Comparison of ENCODE assay signal across 9 mouse cellular contexts in the genomic region with DNA sequence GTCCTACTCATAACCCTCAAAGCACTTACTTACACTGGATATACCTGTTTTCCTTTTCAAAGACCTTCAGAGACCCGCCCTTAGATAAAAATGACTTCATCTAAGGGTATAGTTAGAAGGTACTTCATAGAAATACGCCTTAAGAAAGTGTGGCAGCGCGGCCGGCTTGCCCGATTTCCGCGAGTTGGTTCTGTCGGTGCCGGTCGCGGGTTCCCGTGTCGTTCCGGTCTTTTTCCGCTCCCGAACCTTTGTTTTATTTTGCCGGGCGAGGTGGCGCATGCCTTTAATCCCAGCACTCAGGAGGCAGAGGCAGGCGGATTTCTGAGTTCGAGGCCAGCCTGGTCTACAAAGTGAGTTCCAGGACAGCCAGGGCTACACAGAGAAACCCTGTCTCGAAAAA. TPM values are rescaled to one million over a fixed set of nuclear protein-coding genes. Genes with fewer than 3 reads are reported as not detected.
DNase-seq lines count a peak whose midpoint lies in the region; ATAC-seq and TF ChIP-seq lines count a peak whose summit lies in the region.
"Not testable (repeated sequence)": the region's sequence is repeated elsewhere in the genome, so short reads cannot be mapped to it uniquely, and the experiment has no call there.
"Had no signal": no experiment of that assay in that cellular context is flagged by ENCODE, and none has a peak within 500 bp of the region (broad histone marks: within the 10 kb centered on the region; RNA-seq: fewer than 3 reads in every experiment).

No protein-coding gene starts in this region.

- 0 out of 2 replicates have a peak, but pooled peaks have one; percentile 38 for ATAC-seq in G1E (ENCODE audit: extremely low read depth, insufficient number of reproducible peaks, low FRiP score, poor library complexity, severe bottlenecking)
- ATAC-seq in lung, embryonic 16.5 days (ENCODE audit: low read depth): not testable (repeated sequence)
- 0 out of 2 replicates have a peak, but pooled peaks have one; percentile 6 for ATAC-seq in neural tube, embryonic 15.5 days (ENCODE audit: low FRiP score)

- H3K4me3 ChIP-seq in G1E (ENCODE audit: low read depth, low read length): peak overlapping the region; percentile 99
- peak overlapping the region; percentile 89 for H3K4me3 ChIP-seq in forebrain, embryonic 10.5 days
- peak overlapping the region; percentile 81 for H3K4me3 ChIP-seq in hindbrain, embryonic 10.5 days
- H3K4me3 ChIP-seq in lung, embryonic 16.5 days (ENCODE audit: low read length): peak overlapping the region; percentile 64
- H3K4me3 ChIP-seq in neural tube, embryonic 15.5 days (replicated peaks): peak overlapping the region; percentile 77

- peak overlapping the region; percentile 84 for H3K9ac ChIP-seq in lung, embryonic 16.5 days (ENCODE audit: low read length)
- H3K9ac ChIP-seq in neural tube, embryonic 15.5 days (replicated peaks): peak overlapping the region; percentile 85

- H3K27ac ChIP-seq in forebrain, embryonic 10.5 days: peak overlapping the region; percentile 86
- H3K27ac ChIP-seq in hindbrain, embryonic 10.5 days: peak overlapping the region; percentile 87
- H3K27ac ChIP-seq in lung, embryonic 16.5 days (ENCODE audit: low read length): peak overlapping the region; percentile 82
- H3K27ac ChIP-seq in neural tube, embryonic 15.5 days (replicated peaks): peak overlapping the region; percentile 87

- H3K4me2 ChIP-seq in lung, embryonic 16.5 days (ENCODE audit: low read depth, low read length): peak overlapping the region; percentile 84
- H3K4me2 ChIP-seq in neural tube, embryonic 15.5 days: peak overlapping the region; percentile 91

- H3K27me3 ChIP-seq in G1E (ENCODE audit: insufficient read depth, low read length); forebrain, embryonic 10.5 days (ENCODE audit: poor library complexity, severe bottlenecking); hindbrain, embryonic 10.5 days (ENCODE audit: insufficient read depth, poor library complexity, severe bottlenecking); lung, embryonic 16.5 days (ENCODE audit: control insufficient read depth, insufficient read depth, low read depth, low read length); neural tube, embryonic 15.5 days (replicated peaks): not testable (repeated sequence)

- H3K36me3 ChIP-seq in G1E (replicated peaks): peaks cover 44% of the 10 kb centered on the region
- H3K36me3 ChIP-seq in forebrain, embryonic 10.5 days (replicated peaks): peaks cover 17% of the 10 kb centered on the region
- not testable (repeated sequence) for H3K36me3 ChIP-seq in hindbrain, embryonic 10.5 days; lung, embryonic 16.5 days (ENCODE audit: control insufficient read depth, insufficient read depth, low read length); neural tube, embryonic 15.5 days

- H3K9me3 ChIP-seq in G1E (replicated peaks); forebrain, embryonic 10.5 days; hindbrain, embryonic 10.5 days; lung, embryonic 16.5 days (ENCODE audit: control insufficient read depth, low read length); neural tube, embryonic 15.5 days (replicated peaks): not testable (repeated sequence)

- WGBS in forebrain, embryonic 10.5 days: 20% methylated on average over 23 of the region's 23 CpGs
- WGBS in hindbrain, embryonic 10.5 days: 18% methylated on average over 23 of the region's 23 CpGs
- 10% methylated on average over 23 of the region's 23 CpGs for WGBS in lung, embryonic 16.5 days
- 14% methylated on average over 23 of the region's 23 CpGs for WGBS in neural tube, embryonic 15.5 days

- not testable (repeated sequence) for TF ChIP-seq CTCF in G1E (IDR thresholded peaks at IDR 0.05; ENCODE audit: low read depth, low read length)

- peaks cover 34% of the 10 kb centered on the region for H3K4me1 ChIP-seq in G1E (ENCODE audit: insufficient read depth, low read depth, low read length)
- peaks cover 14% of the 10 kb centered on the region for H3K4me1 ChIP-seq in forebrain, embryonic 10.5 days
- peaks cover 12% of the 10 kb centered on the region for H3K4me1 ChIP-seq in hindbrain, embryonic 10.5 days (replicated peaks)
- H3K4me1 ChIP-seq in lung, embryonic 16.5 days (replicated peaks; ENCODE audit: control insufficient read depth, insufficient read depth, low read length): not testable (repeated sequence)
- H3K4me1 ChIP-seq in neural tube, embryonic 15.5 days: peaks cover 16% of the 10 kb centered on the region

- peak; percentile 99 for DNase-seq in G1E (ENCODE audit: low spot score)
- DNase-seq in c-Kit-positive CD71-negative TER-119-negative erythroid progenitor cells, embryonic 14.5 days (ENCODE audit: low read depth): peak; percentile 65
- peak; percentile 71 for DNase-seq in forebrain, embryonic 10.5 days (ENCODE audit: extremely low spot score, low spot score)
- peak; percentile 66 for DNase-seq in hindbrain, embryonic 10.5 days (ENCODE audit: low spot score)
- DNase-seq in kidney, postnatal 4 days: peak; percentile 51 to 68
- DNase-seq in thymus, postnatal 0 days (ENCODE audit: low spot score): peak; percentile 73

RNA-seq across cellular contexts. Expression of a gene that starts 0.8 kb away (rescaled TPM):
- total RNA-seq in G1E (2014; fragmentation: Nextera tagmentation) (14.6 and 20.3 TPM in 2 replicates), G1E (2017) (20.4 and 21.4 TPM in 2 replicates)
- 18.6 and 19.2 TPM in 2 replicates for polyA plus RNA-seq in G1E (2012)
- polyA plus RNA-seq in forebrain, embryonic 10.5 days (2016; fragmentation: Nextera tagmentation; extraction: Ambion mirVana): 15.1 and 15.4 TPM in 2 replicates
- polyA plus RNA-seq in hindbrain, embryonic 10.5 days (2016; fragmentation: Nextera tagmentation; extraction: Ambion mirVana): 10.4 and 14.0 TPM in 2 replicates
- 8.6 and 10.4 TPM in 2 replicates for polyA plus RNA-seq in lung, embryonic 16.5 days (2015; fragmentation: Nextera tagmentation; extraction: Ambion mirVana)
- 8.0 and 9.5 TPM in 2 replicates for polyA plus RNA-seq in neural tube, embryonic 15.5 days (2015; fragmentation: Nextera tagmentation; extraction: Ambion mirVana)
- 10.1 and 11.5 TPM in 2 replicates for polyA plus RNA-seq in thymus, postnatal 0 days (2015; fragmentation: Nextera tagmentation; extraction: Ambion mirVana)

RNA-seq across cellular contexts. Expression of a gene that starts 17.8 kb away (rescaled TPM):
- total RNA-seq in G1E (2014; fragmentation: Nextera tagmentation) (21.1 and 30.0 TPM in 2 replicates), G1E (2017) (29.5 and 31.9 TPM in 2 replicates)
- 4.5 and 4.9 TPM in 2 replicates for polyA plus RNA-seq in G1E (2012)
- 16.1 and 18.2 TPM in 2 replicates for polyA plus RNA-seq in forebrain, embryonic 10.5 days (2016; fragmentation: Nextera tagmentation; extraction: Ambion mirVana)
- polyA plus RNA-seq in hindbrain, embryonic 10.5 days (2016; fragmentation: Nextera tagmentation; extraction: Ambion mirVana): 21.7 and 23.5 TPM in 2 replicates
- 13.9 and 15.8 TPM in 2 replicates for polyA plus RNA-seq in lung, embryonic 16.5 days (2015; fragmentation: Nextera tagmentation; extraction: Ambion mirVana)
- 13.1 and 15.9 TPM in 2 replicates for polyA plus RNA-seq in neural tube, embryonic 15.5 days (2015; fragmentation: Nextera tagmentation; extraction: Ambion mirVana)
- polyA plus RNA-seq in thymus, postnatal 0 days (2015; fragmentation: Nextera tagmentation; extraction: Ambion mirVana): 13.6 and 16.9 TPM in 2 replicates

RNA-seq across cellular contexts. Expression of a gene that starts 29.9 kb away (rescaled TPM):
- total RNA-seq in G1E (2014; fragmentation: Nextera tagmentation) (70.7 and 84.6 TPM in 2 replicates), G1E (2017) (70.0 and 74.3 TPM in 2 replicates)
- 40.4 and 59.3 TPM in 2 replicates for polyA plus RNA-seq in G1E (2012)
- 84.0 and 87.1 TPM in 2 replicates for polyA plus RNA-seq in forebrain, embryonic 10.5 days (2016; fragmentation: Nextera tagmentation; extraction: Ambion mirVana)
- polyA plus RNA-seq in hindbrain, embryonic 10.5 days (2016; fragmentation: Nextera tagmentation; extraction: Ambion mirVana): 86.5 and 94.7 TPM in 2 replicates
- polyA plus RNA-seq in lung, embryonic 16.5 days (2015; fragmentation: Nextera tagmentation; extraction: Ambion mirVana): 58.8 and 63.4 TPM in 2 replicates
- polyA plus RNA-seq in neural tube, embryonic 15.5 days (2015; fragmentation: Nextera tagmentation; extraction: Ambion mirVana): 131 and 143 TPM in 2 replicates
- 44.0 and 48.3 TPM in 2 replicates for polyA plus RNA-seq in thymus, postnatal 0 days (2015; fragmentation: Nextera tagmentation; extraction: Ambion mirVana)

RNA-seq across cellular contexts. Expression of a gene that starts 58.7 kb away (rescaled TPM):
- total RNA-seq in G1E (2014; fragmentation: Nextera tagmentation) (not detected in 2 replicates), G1E (2017) (not detected in 2 replicates)
- not detected in 2 replicates for polyA plus RNA-seq in G1E (2012)
- polyA plus RNA-seq in forebrain, embryonic 10.5 days (2016; fragmentation: Nextera tagmentation; extraction: Ambion mirVana): 0.39 and 0.58 TPM in 2 replicates
- 0.52 and 0.61 TPM in 2 replicates for polyA plus RNA-seq in hindbrain, embryonic 10.5 days (2016; fragmentation: Nextera tagmentation; extraction: Ambion mirVana)
- polyA plus RNA-seq in lung, embryonic 16.5 days (2015; fragmentation: Nextera tagmentation; extraction: Ambion mirVana): 0.23 and 0.34 TPM in 2 replicates
- 3.6 and 4.2 TPM in 2 replicates for polyA plus RNA-seq in neural tube, embryonic 15.5 days (2015; fragmentation: Nextera tagmentation; extraction: Ambion mirVana)
- polyA plus RNA-seq in thymus, postnatal 0 days (2015; fragmentation: Nextera tagmentation; extraction: Ambion mirVana): 1.5 TPM in 2 replicates
- total RNA-seq: megakaryocyte-erythroid progenitor cell, adult 5-6 weeks had no signal
